Mouse (Mus musculus): ENCODE measurements at regions not wholly inside any gene's neighbourhood (a gene's known extent, or its start where the extent isn't known, plus 50 kb on each side); places are given as distances from the start of the nearest gene placed in this dataset.

DNA sequence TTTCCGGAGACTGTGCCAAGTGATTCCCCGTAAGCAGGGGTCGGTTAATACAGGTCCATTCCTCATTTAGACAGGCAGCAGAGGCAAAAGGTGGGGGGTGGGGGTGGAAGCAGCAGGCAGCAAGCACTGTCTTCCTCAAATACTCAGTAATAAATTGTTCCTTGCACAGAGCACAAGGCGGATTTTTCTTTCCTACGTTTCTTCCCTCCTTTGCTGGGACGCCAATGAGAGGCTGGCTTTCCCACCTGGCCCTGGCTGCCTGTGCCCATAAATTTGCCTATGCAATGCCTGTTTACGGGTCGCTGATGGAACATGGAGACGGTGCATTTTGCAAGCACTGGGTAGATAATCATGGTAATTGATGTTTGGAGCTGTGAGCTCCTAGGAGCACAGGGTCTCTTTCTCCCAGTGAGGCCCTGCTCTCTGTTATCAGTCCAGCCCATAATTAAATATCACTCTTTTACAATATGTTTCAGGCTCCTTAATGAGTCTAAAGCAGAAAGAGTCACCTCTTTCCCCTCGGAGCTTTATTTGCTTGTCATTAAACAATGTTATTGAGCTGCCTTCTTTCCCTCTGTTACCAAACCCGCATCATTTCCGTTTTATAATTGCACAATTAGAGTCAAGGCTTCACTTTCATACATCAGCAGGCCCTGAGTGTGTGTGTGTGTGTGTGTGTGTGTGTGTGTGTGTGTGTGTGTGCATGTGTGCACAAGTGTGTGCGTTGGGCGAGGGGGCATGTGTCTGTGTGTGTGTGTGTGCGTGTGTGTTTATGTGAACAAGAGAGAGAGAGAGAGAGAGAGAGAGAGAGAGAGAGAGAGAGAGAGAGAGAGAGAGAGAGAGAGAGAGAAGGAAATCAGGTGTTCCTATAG lies 452.7 kb upstream of the Pou3f3 start:
- H3K36me3 ChIP-seq (ENCODE audit: control insufficient read depth, insufficient read depth, low read length), result no peaks in the 10 kb centered on the region
- H3K27ac ChIP-seq (ENCODE audit: insufficient read depth, low read depth, low read length), result no peak overlapping the region
- no peaks in the 10 kb centered on the region for H3K27me3 ChIP-seq (ENCODE audit: control insufficient read depth, insufficient read depth, low read length)
- TF ChIP-seq POLR2A (IDR thresholded peaks at IDR 0.05; ENCODE audit: low read depth, low read length) (no peak), CTCF (IDR thresholded peaks at IDR 0.05; ENCODE audit: extremely low read depth, insufficient read length, insufficient replicate concordance, low read depth, low read length) (no peak)
- WGBS, result 41% methylated on average over 15 of the region's 15 CpGs
- no peak overlapping the region for H3K4me3 ChIP-seq (ENCODE audit: low read depth, low read length)
- H3K4me1 ChIP-seq (ENCODE audit: control insufficient read depth, insufficient read depth, insufficient read length, low read length), result no peaks in the 10 kb centered on the region

DNA sequence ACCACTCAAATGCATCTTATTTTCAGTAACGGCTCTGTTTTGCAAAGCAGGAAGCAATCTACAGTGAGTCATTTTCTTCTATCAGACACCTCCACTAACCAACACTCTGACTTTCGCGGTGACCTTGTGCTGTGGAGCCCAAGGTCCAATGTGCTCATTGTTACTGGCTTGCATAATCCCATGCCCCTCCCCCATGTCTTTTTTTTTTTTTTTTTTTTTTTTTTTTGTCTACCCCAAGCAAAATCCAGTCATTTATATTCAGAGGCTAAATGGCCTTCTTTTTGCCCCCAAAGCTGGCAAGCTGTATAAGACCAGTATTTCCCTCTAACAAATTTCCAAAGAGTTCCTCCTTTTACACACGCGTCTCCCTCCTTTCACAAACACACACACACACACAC lies 452.1 kb upstream of the Pou3f3 start:
- WGBS, result 28% methylated on average over 5 of the region's 5 CpGs
- Histone ChIP-seq H3K36me3 (ENCODE audit: control insufficient read depth, insufficient read depth, low read length) (no peaks in the 10 kb centered on the region), H3K4me3 (ENCODE audit: low read depth, low read length) (no peak overlapping the region), H3K27me3 (ENCODE audit: control insufficient read depth, insufficient read depth, low read length) (no peaks in the 10 kb centered on the region), H3K27ac (ENCODE audit: insufficient read depth, low read depth, low read length) (no peak overlapping the region), H3K4me1 (ENCODE audit: control insufficient read depth, insufficient read depth, insufficient read length, low read length) (no peaks in the 10 kb centered on the region)
- no peak for TF ChIP-seq CTCF (IDR thresholded peaks at IDR 0.05; ENCODE audit: extremely low read depth, insufficient read length, insufficient replicate concordance, low read depth, low read length)
- TF ChIP-seq POLR2A (IDR thresholded peaks at IDR 0.05; ENCODE audit: low read depth, low read length), result no peak

DNA sequence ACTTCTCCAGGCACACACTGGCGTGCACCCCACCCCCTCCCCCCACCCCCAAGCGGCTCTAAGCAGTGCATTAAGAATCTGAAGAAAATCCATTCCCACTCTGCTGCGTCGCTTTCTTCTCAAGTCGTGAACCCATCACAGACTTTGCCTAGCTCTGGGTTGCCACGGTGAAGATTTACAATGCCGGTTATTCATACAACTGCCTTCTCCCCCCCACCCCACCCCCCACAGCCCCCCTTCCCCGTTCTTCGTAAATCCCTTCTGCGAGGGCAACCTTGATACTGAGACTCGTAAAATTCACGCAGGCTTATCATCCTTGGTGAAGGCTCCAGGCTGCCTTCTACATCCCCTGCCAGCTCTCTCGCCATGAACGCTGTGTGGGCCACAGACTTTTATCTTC lies 451.7 kb upstream of the Pou3f3 start:
- WGBS, result 20% methylated on average over 14 of the region's 14 CpGs
- TF ChIP-seq CTCF (IDR thresholded peaks at IDR 0.05; ENCODE audit: extremely low read depth, insufficient read length, insufficient replicate concordance, low read depth, low read length), result no peak
- TF ChIP-seq POLR2A (IDR thresholded peaks at IDR 0.05; ENCODE audit: low read depth, low read length), result no peak
- Histone ChIP-seq H3K27me3 (ENCODE audit: control insufficient read depth, insufficient read depth, low read length) (no peaks in the 10 kb centered on the region), H3K4me3 (ENCODE audit: low read depth, low read length) (no peak overlapping the region), H3K4me1 (ENCODE audit: control insufficient read depth, insufficient read depth, insufficient read length, low read length) (no peaks in the 10 kb centered on the region), H3K27ac (ENCODE audit: insufficient read depth, low read depth, low read length) (no peak overlapping the region), H3K36me3 (ENCODE audit: control insufficient read depth, insufficient read depth, low read length) (no peaks in the 10 kb centered on the region)

DNA sequence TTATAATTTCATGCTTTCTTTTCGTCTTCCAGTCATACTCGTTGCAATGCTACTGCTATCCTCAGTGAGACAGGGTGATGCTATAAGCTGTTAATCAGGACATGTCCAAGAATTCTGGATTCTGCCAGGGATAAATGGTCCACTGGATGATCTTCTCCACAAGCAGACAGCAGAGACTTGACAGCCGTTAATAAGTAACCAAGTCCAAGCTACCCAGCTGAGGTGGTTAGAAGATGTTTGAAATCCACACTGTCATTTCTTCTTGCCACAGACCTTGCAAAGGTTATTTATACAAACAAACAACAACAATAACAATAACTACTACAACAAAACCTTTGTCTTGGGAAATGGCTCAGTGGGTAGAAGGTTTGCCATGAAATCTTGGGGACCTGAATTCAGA lies 443.2 kb upstream of the Pou3f3 start:
- Histone ChIP-seq H3K4me1 (ENCODE audit: control insufficient read depth, insufficient read depth, insufficient read length, low read length) (no peaks in the 10 kb centered on the region), H3K27ac (ENCODE audit: insufficient read depth, low read depth, low read length) (no peak overlapping the region), H3K36me3 (ENCODE audit: control insufficient read depth, insufficient read depth, low read length) (no peaks in the 10 kb centered on the region), H3K4me3 (ENCODE audit: low read depth, low read length) (no peak overlapping the region), H3K27me3 (ENCODE audit: control insufficient read depth, insufficient read depth, low read length) (no peaks in the 10 kb centered on the region)
- TF ChIP-seq CTCF (IDR thresholded peaks at IDR 0.05; ENCODE audit: extremely low read depth, insufficient read length, insufficient replicate concordance, low read depth, low read length) (no peak), POLR2A (IDR thresholded peaks at IDR 0.05; ENCODE audit: low read depth, low read length) (no peak)
- 76% methylated on average over 3 of the region's 3 CpGs for WGBS

DNA sequence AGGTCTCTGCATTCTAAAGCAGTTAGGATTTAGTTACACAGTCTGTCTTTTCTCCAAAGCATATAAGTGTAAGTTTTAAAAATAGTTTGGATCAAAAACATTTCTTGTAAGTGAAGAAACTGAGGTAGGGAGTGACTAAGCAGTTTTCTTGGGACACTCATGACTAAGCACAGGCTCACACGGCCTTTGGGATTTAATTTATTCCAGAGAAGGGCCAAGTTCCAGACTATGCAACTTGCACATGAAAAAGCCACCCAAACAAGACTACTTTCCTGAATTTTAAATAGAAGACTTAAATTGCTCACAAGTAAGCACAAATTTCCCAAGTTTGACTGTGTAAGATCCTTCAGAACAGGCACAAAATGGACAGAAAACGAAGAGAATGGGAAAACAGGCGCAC lies 441.8 kb upstream of the Pou3f3 start:
- H3K4me1 ChIP-seq (ENCODE audit: control insufficient read depth, insufficient read depth, insufficient read length, low read length), result no peaks in the 10 kb centered on the region
- WGBS, result 79% methylated on average over 3 of the region's 3 CpGs
- TF ChIP-seq CTCF (IDR thresholded peaks at IDR 0.05; ENCODE audit: extremely low read depth, insufficient read length, insufficient replicate concordance, low read depth, low read length) (no peak), POLR2A (IDR thresholded peaks at IDR 0.05; ENCODE audit: low read depth, low read length) (no peak)
- no peak overlapping the region for H3K4me3 ChIP-seq (ENCODE audit: low read depth, low read length)
- no peak overlapping the region for H3K27ac ChIP-seq (ENCODE audit: insufficient read depth, low read depth, low read length)
- H3K36me3 ChIP-seq (ENCODE audit: control insufficient read depth, insufficient read depth, low read length), result no peaks in the 10 kb centered on the region
- H3K27me3 ChIP-seq (ENCODE audit: control insufficient read depth, insufficient read depth, low read length), result no peaks in the 10 kb centered on the region

DNA sequence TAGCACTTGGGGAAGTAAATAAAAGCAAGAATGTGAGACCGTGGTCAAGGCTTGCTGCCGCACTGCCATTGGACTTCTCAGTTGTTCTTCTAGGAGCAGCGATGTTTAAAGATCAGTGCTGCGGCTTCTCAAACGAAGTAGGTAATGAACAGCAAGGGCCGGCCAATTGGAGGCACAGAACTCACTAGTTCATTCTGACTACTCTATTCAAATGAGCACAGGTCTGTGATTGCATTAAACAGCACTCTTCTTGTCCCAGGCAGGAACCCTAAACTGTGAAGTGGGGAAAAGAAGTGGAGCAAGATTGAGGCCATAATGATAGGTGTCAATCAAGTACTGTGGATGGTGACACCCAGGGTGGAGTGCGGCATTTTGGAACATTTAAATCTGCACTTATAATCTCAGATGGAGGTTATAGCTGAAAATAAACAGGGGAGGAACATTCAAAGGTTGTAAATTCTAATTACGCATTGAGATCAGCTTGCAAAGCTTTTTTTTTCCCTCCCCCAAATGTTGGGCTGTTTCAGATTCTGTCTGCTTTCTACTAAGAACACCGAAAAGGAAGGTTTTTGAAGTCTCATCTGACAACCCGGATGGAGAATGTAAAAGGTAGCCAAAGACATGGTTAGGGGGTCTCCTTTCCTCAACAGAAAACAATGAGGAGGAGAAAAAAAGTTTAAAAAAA lies 438.5 kb upstream of the Pou3f3 start:
- H3K27me3 ChIP-seq (ENCODE audit: control insufficient read depth, insufficient read depth, low read length), result no peaks in the 10 kb centered on the region
- 85% methylated on average over 10 of the region's 10 CpGs for WGBS
- H3K4me1 ChIP-seq (ENCODE audit: control insufficient read depth, insufficient read depth, insufficient read length, low read length), result no peaks in the 10 kb centered on the region
- no peak for TF ChIP-seq POLR2A (IDR thresholded peaks at IDR 0.05; ENCODE audit: low read depth, low read length)
- no peak for TF ChIP-seq CTCF (IDR thresholded peaks at IDR 0.05; ENCODE audit: extremely low read depth, insufficient read length, insufficient replicate concordance, low read depth, low read length)
- H3K4me3 ChIP-seq (ENCODE audit: low read depth, low read length), result no peak overlapping the region
- H3K36me3 ChIP-seq (ENCODE audit: control insufficient read depth, insufficient read depth, low read length), result no peaks in the 10 kb centered on the region
- no peak overlapping the region for H3K27ac ChIP-seq (ENCODE audit: insufficient read depth, low read depth, low read length)

All from small intestine, adult 2 months (tissue).